Mouse (Mus musculus) E14TG2a.4 (cell line): ENCODE results near the gene Plgrkt.

Experiments used
- CTCF ChIP-seq: conservative IDR thresholded peaks from 2 replicates; pipeline ENCODE4 v1.5.1; 2014; ENCODE audit warnings: low read length
- NANOG ChIP-seq: IDR thresholded peaks from 2 replicates; pipeline ENCODE4 v1.6.1; 2014; ENCODE audit warnings: borderline replicate concordance, low read length, mixed read lengths

- TF ChIP-seq CTCF, result no peak
- no peak for TF ChIP-seq NANOG
These were observed 33.3 kb upstream of the Plgrkt start for GRCm38 (mm10) chr19:29400466-29400865.
